ENCODE assay signal across 8 mouse cellular contexts in genomic region chr2:103484617-103485401, GRCm38 (mm10). TPM values are rescaled to one million over a fixed set of nuclear protein-coding genes. Genes with fewer than 3 reads are reported as not detected.
DNase-seq lines count a peak whose midpoint lies in the region; ATAC-seq lines count a peak whose summit lies in the region.

Gene Cat, minus strand, starts transcription at chr2:103485160.

- peak within 1 kb of the TSS; percentile 77 for H3K4me2 ChIP-seq in hindbrain, embryonic 15.5 days

- peak within 1 kb of the TSS; percentile 96 for H3K27ac ChIP-seq in hindbrain, embryonic 15.5 days (replicated peaks)

- H3K9me3 ChIP-seq in hindbrain, embryonic 15.5 days: no peaks in the 10 kb centered on the region

- H3K9ac ChIP-seq in hindbrain, embryonic 15.5 days: peak within 1 kb of the TSS; percentile 92

- peak; percentile 91 for DNase-seq in T-cell, adult 2 months (ENCODE audit: low spot score)
- DNase-seq in cerebellum, postnatal 36 days: peak; percentile 93 to 94
- peak; percentile 95 to 97 for DNase-seq in frontal cortex, postnatal 36 days (ENCODE audit: low spot score in 2 of 2)
- DNase-seq in left cerebral cortex, adult 11 months (ENCODE audit: low spot score): peak; percentile 92
- peak; percentile 97 to 98 for DNase-seq in lung, postnatal 4 days
- DNase-seq in retina, postnatal 7 days (ENCODE audit: low read depth, low spot score): peak; percentile 74
- peak; percentile 92 for DNase-seq in urinary bladder, adult 2 months (ENCODE audit: low spot score)

- H3K4me3 ChIP-seq in hindbrain, embryonic 15.5 days: peak within 1 kb of the TSS; percentile 82

- no peaks in the 10 kb centered on the region for H3K27me3 ChIP-seq in hindbrain, embryonic 15.5 days

- 0% methylated on average over 41 of the region's 41 CpGs for WGBS in hindbrain, embryonic 15.5 days

- no peaks in the 10 kb centered on the region for H3K36me3 ChIP-seq in hindbrain, embryonic 15.5 days

- peak; percentile 99 for ATAC-seq in hindbrain, embryonic 15.5 days (ENCODE audit: low FRiP score, low read depth)

- peaks cover 23% of the 10 kb centered on the region for H3K4me1 ChIP-seq in hindbrain, embryonic 15.5 days (replicated peaks)

RNA-seq across cellular contexts. Expression of gene Cat, which starts in this region (rescaled TPM):
- polyA plus RNA-seq in hindbrain, embryonic 15.5 days (2015; fragmentation: Nextera tagmentation; extraction: Ambion mirVana): 83.5 and 96.8 TPM in 2 replicates
- polyA plus RNA-seq in urinary bladder, adult 2 months (2012; rRNA removed): 62.6 and 68.0 TPM in 2 replicates

Comparison
In these comparisons a context has a peak if more than half of its experiments do, and no peak if none do; other contexts are left out.
1. Peak in every context shown above with its lines: DNase-seq, ATAC-seq, H3K4me3 ChIP-seq and H3K27ac ChIP-seq.